In the genomic region with DNA sequence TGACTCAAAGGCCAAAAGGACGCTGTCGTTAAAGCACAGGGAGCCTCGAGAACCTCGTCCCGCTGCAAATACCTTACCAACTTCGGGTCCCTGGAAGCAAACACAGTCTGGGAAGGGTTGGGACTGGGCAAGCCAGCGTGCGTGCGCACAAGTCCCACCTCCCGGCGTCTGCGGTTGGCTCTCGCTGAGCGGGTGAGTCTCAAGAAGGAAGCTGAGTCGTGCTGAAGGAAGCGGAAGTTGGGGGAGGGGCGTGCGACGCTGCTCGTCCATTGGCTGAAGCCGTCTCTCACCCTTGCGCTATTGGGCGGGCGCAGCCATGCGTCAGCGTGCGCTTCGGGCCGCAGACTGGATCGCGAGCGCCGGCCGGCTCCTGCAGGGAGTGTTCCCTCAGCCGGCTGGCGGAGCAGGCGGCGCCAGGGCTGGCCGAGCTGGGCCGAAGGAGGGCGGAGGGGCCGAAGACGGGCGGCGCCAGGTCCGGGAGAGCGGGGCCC, we compare ENCODE assay signal across 1 mouse cellular context.
TF ChIP-seq lines count a peak whose summit lies in the region.

A gene (plus strand): TSS at position 366 of the 491 bp plus-strand sequence.

TF ChIP-seq in MEL, 35 proteins besides CTCF, POLR2A, EP300 and RAD21 (continued from another document):
- no peak for TF ChIP-seq USF1 (IDR thresholded peaks at IDR 0.05; ENCODE audit: low read depth, low read length)
- peak; percentile 88 for TF ChIP-seq NELFE (IDR thresholded peaks at IDR 0.05; ENCODE audit: low read depth, low read length)
